ENCODE assay signal across 8 mouse cellular contexts in genomic region chr10:44004221-44004751, GRCm38 (mm10).
DNase-seq lines count a peak whose midpoint lies in the region; ATAC-seq and TF ChIP-seq lines count a peak whose summit lies in the region.

No protein-coding gene starts in this region.

- H3K9me3 ChIP-seq in intestine, embryonic 15.5 days, result no peaks in the 10 kb centered on the region
- no peaks in the 10 kb centered on the region for H3K9me3 ChIP-seq in liver, embryonic 15.5 days (replicated peaks)

- 2% methylated on average over 33 of the region's 33 CpGs for WGBS in intestine, embryonic 15.5 days
- 1% methylated on average over 33 of the region's 33 CpGs for WGBS in liver, embryonic 15.5 days (ENCODE audit: insufficient replicate concordance)
- WGBS in olfactory bulb, adult 2 months, result 2% methylated on average over 33 of the region's 33 CpGs

- H3K4me3 ChIP-seq in intestine, embryonic 15.5 days (replicated peaks), result peak overlapping the region; percentile 78
- peak overlapping the region; percentile 67 for H3K4me3 ChIP-seq in liver, embryonic 15.5 days (replicated peaks)
- peak overlapping the region; percentile 59 for H3K4me3 ChIP-seq in olfactory bulb, adult 2 months (ENCODE audit: insufficient read depth, low read depth, low read length)

- H3K4me2 ChIP-seq in intestine, embryonic 15.5 days (replicated peaks), result peak overlapping the region; percentile 80
- H3K4me2 ChIP-seq in liver, embryonic 15.5 days, result peak overlapping the region; percentile 72

- H3K4me1 ChIP-seq in intestine, embryonic 15.5 days (replicated peaks), result peaks cover 26% of the 10 kb centered on the region
- peaks cover 32% of the 10 kb centered on the region for H3K4me1 ChIP-seq in liver, embryonic 15.5 days (replicated peaks)
- peaks cover 23% of the 10 kb centered on the region for H3K4me1 ChIP-seq in olfactory bulb, adult 2 months (ENCODE audit: control insufficient read depth, insufficient read depth, low read length)

- H3K9ac ChIP-seq in intestine, embryonic 15.5 days, result no peak overlapping the region
- H3K9ac ChIP-seq in liver, embryonic 15.5 days, result no peak overlapping the region

- no peak for TF ChIP-seq CTCF in olfactory bulb, adult 2 months (IDR thresholded peaks at IDR 0.05; ENCODE audit: insufficient read depth, low read depth, low read length)

- ATAC-seq in intestine, embryonic 15.5 days, result peak; percentile 13; the same call in 1 of the 2 replicates
- ATAC-seq in liver, embryonic 15.5 days (ENCODE audit: insufficient read depth), result no peak

- no peak overlapping the region for H3K27ac ChIP-seq in intestine, embryonic 15.5 days
- H3K27ac ChIP-seq in liver, embryonic 15.5 days (replicated peaks), result no peak overlapping the region
- no peak overlapping the region for H3K27ac ChIP-seq in olfactory bulb, adult 2 months (ENCODE audit: insufficient read depth, low read depth, low read length)

- DNase-seq in heart, adult 11 months, result peak; percentile 95
- no peak for DNase-seq in heart, adult 8-10 months (ENCODE audit: low spot score)
- DNase-seq in adrenal gland, postnatal 10 days, result peak; percentile 52
- peak; percentile 30 for DNase-seq in forelimb bud, embryonic 11.5 days (ENCODE audit: low read depth, low spot score)
- DNase-seq in right cerebral cortex, postnatal 36 days (ENCODE audit: low spot score in 2 of 2), result no peak

- peaks cover 30% of the 10 kb centered on the region for H3K27me3 ChIP-seq in intestine, embryonic 15.5 days (replicated peaks)
- peaks cover 91% of the 10 kb centered on the region for H3K27me3 ChIP-seq in liver, embryonic 15.5 days

- TF ChIP-seq POLR2A in olfactory bulb, adult 2 months (IDR thresholded peaks at IDR 0.05; ENCODE audit: insufficient read depth, low read depth, low read length), result no peak

- H3K36me3 ChIP-seq in intestine, embryonic 15.5 days, result no peaks in the 10 kb centered on the region
- H3K36me3 ChIP-seq in liver, embryonic 15.5 days (replicated peaks), result no peaks in the 10 kb centered on the region

Comparison
In these comparisons a context has a peak if more than half of its experiments do, and no peak if none do; other contexts are left out.
1. DNase-seq: peak in heart, adult 11 months (single experiment), adrenal gland, postnatal 10 days (single experiment) and forelimb bud, embryonic 11.5 days (single experiment); none in heart, adult 8-10 months (single experiment) and right cerebral cortex, postnatal 36 days (0 of 2).
2. Peak in every context shown above with its lines, with median percentiles within 50 percentile points of each other: H3K4me3 ChIP-seq.